Mouse (Mus musculus) urinary bladder, adult 2 months (tissue): Measurements from ENCODE around the gene Rap1gap2. TPM values are rescaled to one million over a fixed set of nuclear protein-coding genes. Genes with fewer than 3 reads are reported as not detected.
A peak's percentile ranks its signal among the peaks of the same experiment; 100 is the strongest.

ENCODE experiments used
- DNase-seq: peaks from one replicate; pipeline ENCODE4 v3.0.0; 2022; ENCODE audit warnings: low spot score
- polyA plus RNA-seq: library from polyadenylated mRNA; depleted of rRNA; stranded (reverse); fragments of >200 nt; gene quantifications from 2 replicates; pipeline ENCODE4 v1.2.3, GENCODE M21; 2012

Gene Rap1gap2
- polyA plus RNA-seq, 1 experiment, result 32.5 TPM

GRCm38 (mm10) chr11:74536140-74536842, 74.4 kb downstream of the Rap1gap2 start:
- no peak for DNase-seq

GRCm38 (mm10) chr11:74534380-74534779, 76.3 kb downstream of the Rap1gap2 start:
- no peak for DNase-seq

- no peak for DNase-seq
These were observed 77.7 kb downstream of the Rap1gap2 start for GRCm38 (mm10) chr11:74533050-74533449.

- no peak for DNase-seq
These were observed 78.3 kb downstream of the Rap1gap2 start for GRCm38 (mm10) chr11:74532401-74532800.

- no peak for DNase-seq
These were observed 79.0 kb downstream of the Rap1gap2 start for GRCm38 (mm10) chr11:74531725-74532124.

GRCm38 (mm10) chr11:74529803-74530202, 80.9 kb downstream of the Rap1gap2 start:
- DNase-seq, result no peak

GRCm38 (mm10) chr11:74527555-74527954, 83.2 kb downstream of the Rap1gap2 start:
- DNase-seq, result no peak

GRCm38 (mm10) chr11:74526180-74527158, 84.2 kb downstream of the Rap1gap2 start:
- DNase-seq, result peak; percentile 36

- no peak for DNase-seq
These were observed 85.1 kb downstream of the Rap1gap2 start for GRCm38 (mm10) chr11:74525605-74526004.

- no peak for DNase-seq
These were observed 85.5 kb downstream of the Rap1gap2 start for GRCm38 (mm10) chr11:74525205-74525604.

- DNase-seq, result no peak
These were observed 86.4 kb downstream of the Rap1gap2 start for GRCm38 (mm10) chr11:74524050-74524965.

- no peak for DNase-seq
These were observed 87.3 kb downstream of the Rap1gap2 start for GRCm38 (mm10) chr11:74523210-74523951.

GRCm38 (mm10) chr11:74522487-74523209, 88.1 kb downstream of the Rap1gap2 start:
- peak; percentile 71 for DNase-seq

GRCm38 (mm10) chr11:74521981-74522486, 88.7 kb downstream of the Rap1gap2 start:
- DNase-seq, result peak; percentile 36

GRCm38 (mm10) chr11:74520201-74520600, 90.5 kb downstream of the Rap1gap2 start:
- no peak for DNase-seq

- DNase-seq, result no peak
These were observed 94.6 kb downstream of the Rap1gap2 start for GRCm38 (mm10) chr11:74516112-74516511.

GRCm38 (mm10) chr11:74515046-74515445, 95.7 kb downstream of the Rap1gap2 start:
- no peak for DNase-seq

- DNase-seq, result no peak
These were observed 98.1 kb downstream of the Rap1gap2 start for GRCm38 (mm10) chr11:74512595-74512994.

- DNase-seq, result no peak
These were observed 104.4 kb downstream of the Rap1gap2 start for GRCm38 (mm10) chr11:74506275-74506674.

GRCm38 (mm10) chr11:74502485-74502884, 108.2 kb downstream of the Rap1gap2 start:
- no peak for DNase-seq
